Mouse (Mus musculus): ENCODE measurements at regions not wholly inside any gene's neighbourhood (a gene's known extent, or its start where the extent isn't known, plus 50 kb on each side); places are given as distances from the start of the nearest gene placed in this dataset.

DNA sequence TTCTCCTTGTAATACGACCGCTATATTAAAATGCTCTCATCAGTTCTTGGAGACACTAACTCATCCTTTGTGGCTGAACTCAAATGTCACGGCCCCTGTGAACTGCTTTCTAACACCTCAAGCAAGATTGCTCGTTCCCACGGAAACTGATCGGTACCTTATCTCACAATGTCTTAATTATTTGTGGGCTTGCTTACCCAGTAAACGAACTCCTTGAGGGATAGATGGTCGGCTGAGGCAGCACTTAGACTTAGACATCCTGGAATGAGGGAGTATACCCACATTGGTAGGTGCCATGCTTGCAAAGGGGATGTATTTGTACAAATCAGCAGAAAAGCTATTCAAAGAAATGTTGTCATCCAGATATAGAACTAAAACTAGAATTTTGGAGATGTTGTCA is 92.9 kb upstream of the Rap1b start:
- TF ChIP-seq CTCF (IDR thresholded peaks at IDR 0.05; ENCODE audit: low read depth, low read length) (no peak), POLR2A (IDR thresholded peaks at IDR 0.05; ENCODE audit: extremely low read depth, insufficient read depth, low read length) (no peak)
